Mouse (Mus musculus): ENCODE measurements around the gene Crym.

Crym gene

DNA sequence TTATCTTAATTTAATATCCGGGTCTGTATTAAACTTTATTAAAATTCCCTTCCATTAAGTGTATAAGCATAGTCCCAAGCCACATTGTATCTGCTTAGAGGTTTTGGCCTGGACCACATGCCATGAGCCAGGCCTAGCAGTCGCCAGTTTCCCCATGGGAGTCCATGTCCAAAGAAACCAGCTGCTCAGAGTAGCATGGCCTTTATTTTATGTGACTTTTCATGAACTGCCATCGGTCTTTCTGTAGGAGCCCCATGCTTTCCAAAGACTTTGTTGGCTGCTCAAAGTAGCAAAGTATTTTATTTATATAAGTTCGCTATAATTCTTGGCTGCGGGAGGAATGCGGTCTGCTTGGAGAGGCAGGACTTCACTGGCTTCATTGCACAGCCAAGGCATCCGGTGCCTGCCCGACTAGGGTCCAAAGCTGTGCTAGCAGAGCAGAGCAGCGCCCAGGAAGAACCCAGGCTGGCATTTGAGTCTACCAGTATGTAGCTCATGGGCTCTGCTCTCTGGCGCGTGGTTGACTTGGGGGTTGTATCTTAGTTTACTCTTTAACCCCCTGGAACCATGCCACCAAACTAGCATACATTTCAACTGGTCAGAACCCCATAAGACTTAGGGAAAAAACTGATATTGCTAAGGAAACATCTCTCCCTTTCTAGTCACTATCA lies 38.2 kb downstream of the Crym start:
- no peak for DNase-seq (ENCODE audit: low read depth, low spot score)

DNA sequence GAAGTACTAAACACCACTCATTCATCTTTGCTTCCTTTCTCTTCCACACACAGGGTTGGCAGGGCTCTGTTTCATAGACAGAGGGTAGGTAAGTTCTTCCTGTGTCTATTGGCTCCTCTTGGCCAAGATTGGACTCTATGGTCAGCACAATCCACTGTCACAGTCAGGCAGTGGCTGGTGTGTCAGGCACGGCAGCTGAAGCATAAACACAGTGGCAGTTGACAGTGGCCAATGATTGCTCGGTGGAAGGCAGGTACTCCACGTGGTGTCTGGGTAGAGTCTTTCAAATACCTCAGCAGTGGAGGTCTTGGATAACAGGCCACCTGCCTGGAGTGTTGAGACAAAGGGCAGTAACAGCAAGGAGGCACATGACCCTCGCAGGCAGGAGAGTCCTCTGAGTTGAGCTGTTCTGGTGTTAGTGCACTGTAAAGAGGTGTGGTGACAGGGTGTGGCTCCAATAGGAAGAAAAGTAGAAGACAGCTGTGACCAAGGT lies 43.7 kb downstream of the Crym start:
- peak; percentile 89 for DNase-seq (ENCODE audit: low read depth, low spot score)

DNA sequence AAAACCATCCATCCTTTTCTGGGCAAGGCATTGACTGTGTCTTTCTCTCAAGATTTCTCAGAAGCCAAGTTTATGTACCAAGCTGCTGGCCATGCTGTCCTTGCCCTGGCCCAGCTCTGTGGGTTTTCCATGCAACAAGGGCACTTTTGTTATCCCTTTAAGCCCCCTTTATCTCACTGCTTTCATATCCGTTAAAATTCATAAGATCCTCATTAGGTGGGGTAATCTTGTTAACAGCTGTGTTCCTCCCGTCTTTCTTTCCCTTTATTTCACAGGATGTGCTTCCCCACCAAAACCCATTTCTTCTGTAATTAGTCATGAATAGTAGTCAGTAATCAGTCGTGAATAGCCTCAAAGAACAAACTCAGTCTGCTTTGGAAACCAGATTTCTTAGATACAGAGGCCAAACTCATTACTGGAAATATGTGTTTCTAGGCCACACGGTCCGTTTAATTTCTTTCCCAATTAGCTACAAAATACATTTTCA lies 44.3 kb downstream of the Crym start:
- DNase-seq (ENCODE audit: low read depth, low spot score) = no peak

DNA sequence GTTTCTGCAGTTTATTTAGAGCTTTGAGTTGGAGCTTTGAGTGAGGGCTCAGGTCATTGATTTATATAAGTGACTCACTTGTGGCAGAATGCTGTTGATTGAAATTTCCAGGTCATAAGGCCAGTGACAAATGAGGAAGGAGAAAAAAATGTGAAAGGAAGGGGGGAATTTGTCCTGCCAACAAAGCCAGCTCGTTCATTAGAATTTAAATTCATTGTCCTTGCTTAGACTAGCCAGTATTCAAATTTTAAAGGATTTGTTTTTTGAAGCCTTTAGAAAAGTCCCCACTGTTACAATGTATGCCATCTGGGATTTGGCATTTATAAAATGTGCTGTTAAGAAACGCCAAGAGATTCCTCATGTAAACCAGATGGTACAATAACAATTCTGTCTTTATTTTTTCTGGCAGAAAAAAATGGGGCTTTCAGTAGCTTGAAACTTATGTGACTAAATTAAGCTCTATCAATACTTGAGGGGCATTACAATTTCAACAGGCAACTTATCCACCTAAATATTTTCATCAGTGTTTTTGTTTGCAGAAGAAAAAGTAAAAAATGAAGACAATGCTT lies 45.0 kb downstream of the Crym start:
- DNase-seq (ENCODE audit: low read depth, low spot score) = no peak

DNA sequence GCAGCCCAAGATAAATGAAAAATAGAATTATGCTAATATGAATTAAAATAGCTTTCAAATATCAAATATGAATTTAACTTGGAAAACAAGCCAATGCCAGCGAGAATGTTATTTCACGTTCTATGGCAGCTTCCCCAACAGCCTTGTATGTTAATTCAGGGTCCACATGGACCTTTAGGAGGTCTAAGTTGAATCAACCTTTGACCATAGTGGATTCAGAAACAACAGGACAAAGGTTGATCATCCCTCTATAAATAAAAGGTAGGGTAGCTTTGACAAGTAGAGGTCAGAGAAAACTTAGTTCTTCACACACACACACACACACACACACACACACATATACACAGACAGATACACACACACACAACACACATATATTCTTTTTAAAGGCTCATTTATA lies 51.0 kb downstream of the Crym start:
- DNase-seq (ENCODE audit: low read depth, low spot score) = no peak

DNA sequence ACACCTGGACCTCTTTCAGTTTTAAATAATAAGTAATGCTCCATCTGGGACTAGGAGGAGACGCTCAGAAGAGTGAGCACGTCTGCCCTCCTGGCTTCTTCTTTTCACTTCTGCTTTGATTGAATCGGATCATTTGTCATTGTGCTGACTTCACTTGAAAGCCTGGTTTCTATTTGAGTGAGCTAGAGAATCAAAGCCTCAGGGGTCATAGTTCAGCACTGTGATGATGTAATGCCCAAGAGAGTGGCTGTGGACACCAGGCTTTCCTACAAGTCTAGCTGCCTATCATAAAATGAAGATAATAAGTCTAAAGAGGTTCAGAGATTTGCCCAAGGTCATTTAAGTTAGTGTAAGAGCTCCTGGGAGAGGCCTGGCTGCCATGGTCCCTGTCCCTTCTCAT lies 51.7 kb downstream of the Crym start:
- no peak for DNase-seq (ENCODE audit: low read depth, low spot score)

DNA sequence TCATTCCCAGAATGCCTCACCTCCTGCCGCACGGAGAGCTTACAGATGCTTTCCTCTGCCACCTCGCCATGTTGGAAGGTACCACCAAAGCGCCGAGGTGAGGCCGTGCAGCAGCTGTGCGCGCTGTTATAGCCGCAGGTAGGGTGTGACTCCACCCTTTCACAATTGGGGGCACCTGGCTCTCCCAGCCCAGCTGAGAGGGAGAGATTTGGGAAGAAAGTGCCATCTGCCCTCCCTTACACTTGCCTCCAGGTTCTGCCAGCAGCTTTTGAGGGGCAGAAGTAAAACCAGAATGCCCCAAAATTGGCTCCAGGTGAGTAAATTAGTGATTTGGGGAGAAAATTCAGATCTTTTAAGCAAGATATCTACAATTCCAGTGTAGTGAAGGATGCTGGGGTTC lies 56.7 kb downstream of the Crym start, which contains the start of gene Zp2:
Zp2 (minus strand) TSS at position 101 of the 400 bp plus-strand sequence.
- DNase-seq (ENCODE audit: low read depth, low spot score) = no peak

DNA sequence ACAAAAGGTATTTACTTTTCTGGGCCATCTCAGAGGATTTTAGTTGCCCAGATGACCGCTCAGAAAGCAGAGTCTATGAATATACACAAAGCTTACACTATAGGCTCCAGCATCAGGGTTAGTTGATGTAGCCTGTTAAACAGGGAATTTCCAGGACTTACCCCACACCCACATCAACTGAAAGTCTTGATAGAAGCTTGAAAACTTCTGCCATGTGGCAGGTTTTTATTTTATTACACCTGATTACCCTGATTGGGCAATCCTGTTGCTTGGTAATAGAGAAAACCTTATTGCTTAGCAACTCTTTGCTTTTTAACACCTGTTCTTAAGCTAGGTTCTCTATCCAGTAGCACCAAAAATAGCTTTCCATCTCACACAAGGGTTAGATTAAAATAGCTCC lies 59.2 kb downstream of the Crym start:
- DNase-seq (ENCODE audit: low read depth, low spot score) = no peak

Measured in ES-CJ7 (cell line).